Mouse (Mus musculus): ENCODE data around the gene Igsf8. TPM values are rescaled to one million over a fixed set of nuclear protein-coding genes. Genes with fewer than 3 reads are reported as not detected.

The Igsf8 gene
- polyA plus RNA-seq, 1 experiment, result 95.3 TPM

GRCm38 (mm10) chr1:172326684-172327083 is 65.2 kb downstream of the Igsf8 start:
- Histone ChIP-seq H3K36me3 (ENCODE audit: control insufficient read depth, insufficient read depth) (no peaks in the 10 kb centered on the region), H3K79me3 (ENCODE audit: low read depth) (no peaks in the 10 kb centered on the region), H3K27me3 (ENCODE audit: control insufficient read depth, insufficient read depth, insufficient read length) (peaks cover 18% of the 10 kb centered on the region), H3K79me2 (ENCODE audit: control insufficient read depth, insufficient read depth) (no peaks in the 10 kb centered on the region), H3K4me3 (ENCODE audit: insufficient read depth, poor library complexity, severe bottlenecking) (no peak overlapping the region), H3ac (ENCODE audit: control insufficient read depth, insufficient read length, low read depth) (no peak overlapping the region)
- TF ChIP-seq USF1 (IDR thresholded peaks at IDR 0.05; ENCODE audit: low read depth) (no peak), MYOD1 (IDR thresholded peaks at IDR 0.05; ENCODE audit: control insufficient read depth, insufficient read length, low read depth) (no peak), CTCF (IDR thresholded peaks at IDR 0.05; ENCODE audit: control insufficient read depth, insufficient read depth, insufficient read length) (no peak), MAX (IDR thresholded peaks at IDR 0.05) (no peak), FOSL1 (IDR thresholded peaks at IDR 0.05; ENCODE audit: insufficient read depth, low read length, poor library complexity, severe bottlenecking) (no peak), MYOG (IDR thresholded peaks at IDR 0.05; ENCODE audit: control insufficient read depth, extremely low read depth, insufficient read length) (no peak), CEBPB (IDR thresholded peaks at IDR 0.05; ENCODE audit: low read depth) (no peak)

- no peak overlapping the region for H3K4me3 ChIP-seq (ENCODE audit: insufficient read depth, poor library complexity, severe bottlenecking)
- no peaks in the 10 kb centered on the region for H3K79me2 ChIP-seq (ENCODE audit: control insufficient read depth, insufficient read depth)
- H3K27me3 ChIP-seq (ENCODE audit: control insufficient read depth, insufficient read depth, insufficient read length), result peaks cover 18% of the 10 kb centered on the region
- H3K36me3 ChIP-seq (ENCODE audit: control insufficient read depth, insufficient read depth), result no peaks in the 10 kb centered on the region
- no peak overlapping the region for H3ac ChIP-seq (ENCODE audit: control insufficient read depth, insufficient read length, low read depth)
- TF ChIP-seq MAX (IDR thresholded peaks at IDR 0.05), result no peak
- no peak for TF ChIP-seq FOSL1 (IDR thresholded peaks at IDR 0.05; ENCODE audit: insufficient read depth, low read length, poor library complexity, severe bottlenecking)
- no peak for TF ChIP-seq CEBPB (IDR thresholded peaks at IDR 0.05; ENCODE audit: low read depth)
- no peak for TF ChIP-seq USF1 (IDR thresholded peaks at IDR 0.05; ENCODE audit: low read depth)
- H3K79me3 ChIP-seq (ENCODE audit: low read depth), result no peaks in the 10 kb centered on the region
Observed at GRCm38 (mm10) chr1:172327206-172328001, 66.0 kb downstream of the Igsf8 start.

GRCm38 (mm10) chr1:172328041-172328440 is 66.6 kb downstream of the Igsf8 start:
- H3K27me3 ChIP-seq (ENCODE audit: control insufficient read depth, insufficient read depth, insufficient read length), result peaks cover 18% of the 10 kb centered on the region
- no peak overlapping the region for H3K4me3 ChIP-seq (ENCODE audit: insufficient read depth, poor library complexity, severe bottlenecking)

GRCm38 (mm10) chr1:172328461-172328860 is 67.0 kb downstream of the Igsf8 start:
- TF ChIP-seq MYOD1 (IDR thresholded peaks at IDR 0.05; ENCODE audit: control insufficient read depth, insufficient read length, low read depth) (no peak), USF1 (IDR thresholded peaks at IDR 0.05; ENCODE audit: low read depth) (no peak), FOSL1 (IDR thresholded peaks at IDR 0.05; ENCODE audit: insufficient read depth, low read length, poor library complexity, severe bottlenecking) (no peak), MYOG (IDR thresholded peaks at IDR 0.05; ENCODE audit: control insufficient read depth, extremely low read depth, insufficient read length) (no peak)
- Histone ChIP-seq H3K4me3 (ENCODE audit: insufficient read depth, poor library complexity, severe bottlenecking) (no peak overlapping the region), H3K36me3 (ENCODE audit: control insufficient read depth, insufficient read depth) (no peaks in the 10 kb centered on the region), H3ac (ENCODE audit: control insufficient read depth, insufficient read length, low read depth) (no peak overlapping the region), H3K79me3 (ENCODE audit: low read depth) (no peaks in the 10 kb centered on the region), H3K79me2 (ENCODE audit: control insufficient read depth, insufficient read depth) (no peaks in the 10 kb centered on the region), H3K27me3 (ENCODE audit: control insufficient read depth, insufficient read depth, insufficient read length) (peaks cover 18% of the 10 kb centered on the region)

More at GRCm38 (mm10) chr1:172328041-172328440, 66.6 kb downstream of the Igsf8 start:
- Histone ChIP-seq H3ac (ENCODE audit: control insufficient read depth, insufficient read length, low read depth) (no peak overlapping the region), H3K79me2 (ENCODE audit: control insufficient read depth, insufficient read depth) (no peaks in the 10 kb centered on the region), H3K79me3 (ENCODE audit: low read depth) (no peaks in the 10 kb centered on the region), H3K36me3 (ENCODE audit: control insufficient read depth, insufficient read depth) (no peaks in the 10 kb centered on the region)
- TF ChIP-seq MAX (IDR thresholded peaks at IDR 0.05) (no peak), CEBPB (IDR thresholded peaks at IDR 0.05; ENCODE audit: low read depth) (no peak), USF1 (IDR thresholded peaks at IDR 0.05; ENCODE audit: low read depth) (no peak), MYOG (IDR thresholded peaks at IDR 0.05; ENCODE audit: control insufficient read depth, extremely low read depth, insufficient read length) (no peak), CTCF (IDR thresholded peaks at IDR 0.05; ENCODE audit: control insufficient read depth, insufficient read depth, insufficient read length) (no peak), MYOD1 (IDR thresholded peaks at IDR 0.05; ENCODE audit: control insufficient read depth, insufficient read length, low read depth) (no peak), FOSL1 (IDR thresholded peaks at IDR 0.05; ENCODE audit: insufficient read depth, low read length, poor library complexity, severe bottlenecking) (no peak)

GRCm38 (mm10) chr1:172329131-172329530 is 67.7 kb downstream of the Igsf8 start, which contains the start of gene Kcnj9:
Kcnj9 (minus strand) TSS chr1:172329318.
- TF ChIP-seq MAX (IDR thresholded peaks at IDR 0.05), result no peak
- no peak for TF ChIP-seq MYOG (IDR thresholded peaks at IDR 0.05; ENCODE audit: control insufficient read depth, extremely low read depth, insufficient read length)
- TF ChIP-seq USF1 (IDR thresholded peaks at IDR 0.05; ENCODE audit: low read depth), result no peak
- no peak for TF ChIP-seq FOSL1 (IDR thresholded peaks at IDR 0.05; ENCODE audit: insufficient read depth, low read length, poor library complexity, severe bottlenecking)
- TF ChIP-seq MYOD1 (IDR thresholded peaks at IDR 0.05; ENCODE audit: control insufficient read depth, insufficient read length, low read depth), result no peak
- TF ChIP-seq CTCF (IDR thresholded peaks at IDR 0.05; ENCODE audit: control insufficient read depth, insufficient read depth, insufficient read length), result no peak
- no peak for TF ChIP-seq CEBPB (IDR thresholded peaks at IDR 0.05; ENCODE audit: low read depth)
- Histone ChIP-seq H3K79me2 (ENCODE audit: control insufficient read depth, insufficient read depth) (no peaks in the 10 kb centered on the region), H3ac (ENCODE audit: control insufficient read depth, insufficient read length, low read depth) (no peak within 1 kb of the TSS), H3K27me3 (ENCODE audit: control insufficient read depth, insufficient read depth, insufficient read length) (peaks cover 22% of the 10 kb centered on the region), H3K79me3 (ENCODE audit: low read depth) (no peaks in the 10 kb centered on the region), H3K4me3 (ENCODE audit: insufficient read depth, poor library complexity, severe bottlenecking) (no peak within 1 kb of the TSS), H3K36me3 (ENCODE audit: control insufficient read depth, insufficient read depth) (no peaks in the 10 kb centered on the region)

Measured in C2C12 (cell line).